In genomic region chr10:46701221-46701620, GRCm38 (mm10) we compare ENCODE assay signal across 15 mouse cellular contexts.
"Had no signal": no experiment of that assay in that cellular context is flagged by ENCODE, and none has a peak within 500 bp of the region (broad histone marks: within the 10 kb centered on the region; RNA-seq: fewer than 3 reads in every experiment).

No protein-coding gene starts in this region.

- H3K4me3 ChIP-seq: layer of hippocampus, adult 2 months; limb, embryonic 10.5 days; liver, embryonic 15.5 days; midbrain, embryonic 10.5 days; midbrain, embryonic 15.5 days; neural tube, embryonic 12.5 days had no signal

- H3K4me1 ChIP-seq: liver, embryonic 15.5 days; neural tube, embryonic 12.5 days had no signal

- H3K36me3 ChIP-seq: limb, embryonic 10.5 days; liver, embryonic 15.5 days; midbrain, embryonic 10.5 days; midbrain, embryonic 15.5 days; neural tube, embryonic 12.5 days had no signal

- H3K27me3 ChIP-seq: liver, embryonic 15.5 days; midbrain, embryonic 15.5 days; neural tube, embryonic 12.5 days had no signal

- H3K9me3 ChIP-seq: limb, embryonic 10.5 days; liver, embryonic 15.5 days; midbrain, embryonic 10.5 days; midbrain, embryonic 15.5 days; neural tube, embryonic 12.5 days had no signal

- ATAC-seq: lung, postnatal 0 days; midbrain, embryonic 15.5 days had no signal

- H3K9ac ChIP-seq: liver, embryonic 15.5 days; midbrain, embryonic 15.5 days; neural tube, embryonic 12.5 days had no signal

- DNase-seq: kidney, postnatal 10 days; kidney, postnatal 4 days; lung, adult 2 months; lung, postnatal 4 days; retina, postnatal 1 day; thymus, postnatal 4 days had no signal

- H3K27ac ChIP-seq: layer of hippocampus, adult 2 months; limb, embryonic 10.5 days; liver, embryonic 15.5 days; midbrain, embryonic 10.5 days; midbrain, embryonic 15.5 days; neural tube, embryonic 12.5 days; stomach, postnatal 0 days had no signal

- H3K4me2 ChIP-seq: liver, embryonic 11.5 days; liver, embryonic 15.5 days; midbrain, embryonic 15.5 days; neural tube, embryonic 12.5 days had no signal
